Mouse (Mus musculus) CD8-positive naive resting alpha-beta T cell, adult 2 months (primary cell): ENCODE data around the gene Gm49673.
A peak's percentile ranks its signal among the peaks of the same experiment; 100 is the strongest.
"Not testable (repeated sequence)": the region's sequence is repeated elsewhere in the genome, so short reads cannot be mapped to it uniquely, and the experiment has no call there.

ENCODE experiments used
- DNase-seq, 2 experiments: peaks; one replicate each; pipeline ENCODE4 v3.0.0; 2022; ENCODE audit warnings: low read depth in 2 of 2, low spot score in 2 of 2

The Gm49673 gene

GRCm38 (mm10) chr17:8147439-8148316 lies at the start of gene Gm49673, which contains the start of gene Rnaset2a:
TSS of gene Gm49673 (minus strand) at chr17:8147788.
TSS of gene Rnaset2a (minus strand) at chr17:8148097.
- DNase-seq: peak in 1 of 2 experiments; percentile 36

GRCm38 (mm10) chr17:8195685-8196376 lies 48.2 kb upstream of the Gm49673 start:
- DNase-seq: no peak

GRCm38 (mm10) chr17:8193678-8194077 lies 46.1 kb upstream of the Gm49673 start:
- no peak for DNase-seq

GRCm38 (mm10) chr17:8184217-8184616 lies 36.6 kb upstream of the Gm49673 start:
- DNase-seq: no peak

GRCm38 (mm10) chr17:8183815-8184214 lies 36.2 kb upstream of the Gm49673 start:
- DNase-seq: no peak

- DNase-seq: no peak
Measured at GRCm38 (mm10) chr17:8177090-8177489, 29.5 kb upstream of the Gm49673 start.

GRCm38 (mm10) chr17:8171081-8171480 lies 23.5 kb upstream of the Gm49673 start:
- no peak for DNase-seq

- DNase-seq: no peak
Measured at GRCm38 (mm10) chr17:8170331-8170730, 22.7 kb upstream of the Gm49673 start.

GRCm38 (mm10) chr17:8167436-8167835 lies 19.8 kb upstream of the Gm49673 start:
- not testable (repeated sequence) for DNase-seq

GRCm38 (mm10) chr17:8166454-8166853 lies 18.9 kb upstream of the Gm49673 start:
- DNase-seq: not testable (repeated sequence)

GRCm38 (mm10) chr17:8165977-8166376 lies 18.4 kb upstream of the Gm49673 start:
- not testable (repeated sequence) for DNase-seq

- peak; percentile 32 to 33 for DNase-seq
Measured at GRCm38 (mm10) chr17:8165608-8165945, 18.0 kb upstream of the Gm49673 start.

- DNase-seq: peak; percentile 74 to 77
Measured at GRCm38 (mm10) chr17:8164701-8165607, 17.4 kb upstream of the Gm49673 start, which contains the start of gene Fgfr1op. TSS of gene Fgfr1op (plus strand) at chr17:8165501.

GRCm38 (mm10) chr17:8160969-8161368 lies 13.4 kb upstream of the Gm49673 start:
- DNase-seq: peak; percentile 30 to 56

GRCm38 (mm10) chr17:8158627-8159026 lies 11.0 kb upstream of the Gm49673 start:
- not testable (repeated sequence) for DNase-seq

- not testable (repeated sequence) for DNase-seq
Measured at GRCm38 (mm10) chr17:8155982-8156381, 8.4 kb upstream of the Gm49673 start.

- DNase-seq: not testable (repeated sequence)
Measured at GRCm38 (mm10) chr17:8155010-8155409, 7.4 kb upstream of the Gm49673 start.

GRCm38 (mm10) chr17:8146931-8147330 lies 657 bp downstream of the Gm49673 start:
- not testable (repeated sequence) for DNase-seq

GRCm38 (mm10) chr17:8143802-8144673 lies 3.5 kb downstream of the Gm49673 start:
- DNase-seq: not testable (repeated sequence)

- not testable (repeated sequence) for DNase-seq
Measured at GRCm38 (mm10) chr17:8140210-8140609, 7.4 kb downstream of the Gm49673 start.
